Mouse (Mus musculus) heart, adult 2 months (tissue): Measurements from ENCODE around the gene Gm9964. TPM values are rescaled to one million over a fixed set of nuclear protein-coding genes. Genes with fewer than 3 reads are reported as not detected.
A peak's percentile ranks its signal among the peaks of the same experiment; 100 is the strongest.

Source experiments
- DNase-seq, 2 experiments: peaks; one replicate each; pipeline ENCODE4 v3.0.0; 2021
- H3K27ac ChIP-seq: fragments of 200-600 bp; 2 replicates; pipeline ENCODE4 v1.8.1; 2022
- H3K27me3 ChIP-seq: fragments of 200-500 bp; 2 replicates; pipeline ENCODE4 v1.6.1; 2012; ENCODE audit warnings: mild to moderate bottlenecking, low read length, inconsistent platforms, mixed read lengths; ENCODE audit not compliant: control insufficient read depth, insufficient read depth
- H3K36me3 ChIP-seq: fragments of 200-500 bp; 2 replicates; pipeline ENCODE4 v1.6.1; 2012; ENCODE audit warnings: low read length, inconsistent platforms; ENCODE audit not compliant: control insufficient read depth, insufficient read depth
- H3K4me1 ChIP-seq: fragments of 200-500 bp; 2 replicates; pipeline ENCODE4 v1.6.1; 2011; ENCODE audit warnings: low read length; ENCODE audit not compliant: control insufficient read depth, insufficient read depth
- H3K4me3 ChIP-seq: fragments of 200-600 bp; 2 replicates; pipeline ENCODE4 v1.8.1; 2022
- H3K79me2 ChIP-seq: fragments of 200-500 bp; replicated peaks from 2 replicates; pipeline ENCODE4 v1.6.1; 2012; ENCODE audit warnings: mild to moderate bottlenecking, inconsistent platforms, low read length, moderate library complexity, mixed read lengths; ENCODE audit not compliant: control insufficient read depth, insufficient read depth
- H3K9ac ChIP-seq: fragments of 200-500 bp; 2 replicates; pipeline ENCODE4 v1.6.1; 2012; ENCODE audit warnings: low read depth, mild to moderate bottlenecking, control low read depth, inconsistent platforms, low read length, mixed read lengths
- CTCF ChIP-seq: fragments of 200-600 bp; IDR thresholded peaks from 2 replicates; pipeline ENCODE4 v1.8.1; 2022; ENCODE audit warnings: antibody characterized with exemption, mild to moderate bottlenecking, moderate library complexity
- EP300 ChIP-seq: fragments of 200-500 bp; IDR thresholded peaks from 2 replicates; pipeline ENCODE4 v1.6.1; 2011; ENCODE audit warnings: low read depth, low read length, control low read depth; ENCODE audit not compliant: insufficient read depth
- POLR2A ChIP-seq: fragments of 200-500 bp; IDR thresholded peaks from 2 replicates; pipeline ENCODE4 v1.6.1; 2011; ENCODE audit warnings: mild to moderate bottlenecking, low read depth, low read length, control low read depth; ENCODE audit not compliant: insufficient read depth
- WGBS: fragments of 180-500 bp; shearing (Covaris S2); methylation state at CpG from one replicate; pipeline ENCODE4 v1.1.7; 2018; 5-methylcytosine and 5-hydroxymethylcytosine counted together
- intact Hi-C: fragments of 180-260 bp; cut with DNase I; formaldehyde crosslinking; loops from one replicate; pipeline ENCODE4 v1.15.1; 2025
- long read RNA-seq: library from polyadenylated mRNA; stranded (forward); transcript quantifications from one replicate; pipeline ENCODE4 v2.0.0, GENCODE M21; 2021
- polyA plus RNA-seq: library from polyadenylated mRNA; depleted of rRNA; stranded (reverse); fragments of >200 nt; gene quantifications from 2 replicates; pipeline ENCODE4 v1.2.3, GENCODE M21; 2012; rRNA removed
- total RNA-seq, 2 experiments: library from RNA; stranded (reverse); gene quantifications; 2 replicates each; pipeline ENCODE4 v1.2.3; 2021

Gene Gm9964
- under 1 TPM in 1 of 2 experiments, not detected in 1; 0.43 TPM for total RNA-seq
- polyA plus RNA-seq = not detected in 2 replicates
- long read RNA-seq = 0 reads

GRCm38 (mm10) chr11:79296856-79297491, at the start of gene Gm9964:
Gene Gm9964 (minus strand): TSS chr11:79296906.
- TF ChIP-seq EP300 = no peak
- TF ChIP-seq POLR2A = no peak
- TF ChIP-seq CTCF = no peak
- intact Hi-C loops = loop anchor here (1.0 to 5.0 kb wide), 3 partner anchors 72 to 330 kb away; no protein-coding TSS in a partner anchor
- H3K27ac ChIP-seq = no peak within 1 kb of the TSS
- 90% methylated on average over 5 of the region's 5 CpGs for WGBS
- no peak for DNase-seq
- H3K79me2 ChIP-seq = no peaks in the 10 kb centered on the region
- H3K27me3 ChIP-seq = no peaks in the 10 kb centered on the region
- H3K36me3 ChIP-seq = no peaks in the 10 kb centered on the region
- H3K9ac ChIP-seq = no peak within 1 kb of the TSS
- H3K4me1 ChIP-seq = no peaks in the 10 kb centered on the region
- H3K4me3 ChIP-seq = no peak within 1 kb of the TSS

- H3K27me3 ChIP-seq = no peaks in the 10 kb centered on the region
- intact Hi-C loops = loop anchor here (5.0 kb wide), 1 partner anchor 57 kb away; no protein-coding TSS in a partner anchor
- H3K36me3 ChIP-seq = 0 out of 2 replicates have a peak, but pooled peaks cover 2% of the 10 kb centered on the region
- H3K27ac ChIP-seq = peak overlapping the region; percentile 98
- peak overlapping the region; percentile 97 for H3K9ac ChIP-seq
- no peaks in the 10 kb centered on the region for H3K79me2 ChIP-seq
- TF ChIP-seq POLR2A (no peak), EP300 (no peak), CTCF (no peak)
- peaks cover 6% of the 10 kb centered on the region for H3K4me1 ChIP-seq
- H3K4me3 ChIP-seq = peak overlapping the region; percentile 80
- under 1% methylated on average over 54 of the region's 63 CpGs for WGBS
- peak; percentile 18 to 45 for DNase-seq
Observed at GRCm38 (mm10) chr11:79339808-79340781, 43.4 kb upstream of the Gm9964 start.

GRCm38 (mm10) chr11:79339234-79339807, 42.6 kb upstream of the Gm9964 start, which contains the start of gene Nf1:
Gene Nf1 (plus strand): TSS chr11:79339693.
- peak; percentile 94 to 95 for DNase-seq
- Histone ChIP-seq H3K4me1 (peaks cover 6% of the 10 kb centered on the region), H3K36me3 (0 out of 2 replicates have a peak, but pooled peaks cover 2% of the 10 kb centered on the region), H3K4me3 (peak within 1 kb of the TSS; percentile 80), H3K79me2 (no peaks in the 10 kb centered on the region), H3K9ac (peak within 1 kb of the TSS; percentile 97), H3K27ac (peak within 1 kb of the TSS; percentile 98), H3K27me3 (no peaks in the 10 kb centered on the region)
- WGBS = 2% methylated on average over 48 of the region's 49 CpGs
- TF ChIP-seq CTCF (no peak), POLR2A (peak; percentile 73), EP300 (0 out of 2 replicates have a peak, but pooled peaks have one; percentile 29)
- intact Hi-C loops = loop anchor here (5.0 kb wide), 1 partner anchor 58 kb away; no protein-coding TSS in a partner anchor

GRCm38 (mm10) chr11:79338621-79339020, 41.9 kb upstream of the Gm9964 start:
- DNase-seq = peak in 1 of 2 experiments; percentile 24
- 47% methylated on average over 4 of the region's 4 CpGs for WGBS

GRCm38 (mm10) chr11:79336722-79337267, 40.1 kb upstream of the Gm9964 start:
- Histone ChIP-seq H3K79me2 (no peaks in the 10 kb centered on the region), H3K9ac (no peak overlapping the region), H3K4me3 (no peak overlapping the region), H3K4me1 (peaks cover 6% of the 10 kb centered on the region), H3K27me3 (no peaks in the 10 kb centered on the region), H3K36me3 (0 out of 2 replicates have a peak, but pooled peaks cover 2% of the 10 kb centered on the region), H3K27ac (no peak overlapping the region)
- intact Hi-C loops = loop anchor here (5.0 kb wide), 1 partner anchor 61 kb away; no protein-coding TSS in a partner anchor
- DNase-seq = no peak
- no peak for TF ChIP-seq EP300
- TF ChIP-seq POLR2A = no peak
- peak; percentile 63 for TF ChIP-seq CTCF
- 94% methylated on average over 5 of the region's 5 CpGs for WGBS

More at GRCm38 (mm10) chr11:79338621-79339020, 41.9 kb upstream of the Gm9964 start:
- Histone ChIP-seq H3K4me1 (peaks cover 6% of the 10 kb centered on the region), H3K79me2 (no peaks in the 10 kb centered on the region), H3K36me3 (0 out of 2 replicates have a peak, but pooled peaks cover 2% of the 10 kb centered on the region), H3K27me3 (no peaks in the 10 kb centered on the region), H3K27ac (peak overlapping the region; percentile 98), H3K4me3 (peak overlapping the region; percentile 80), H3K9ac (peak overlapping the region; percentile 38)
- TF ChIP-seq CTCF = no peak
- no peak for TF ChIP-seq EP300
- TF ChIP-seq POLR2A = no peak
- intact Hi-C loops = loop anchor here (5.0 kb wide), 1 partner anchor 59 kb away; no protein-coding TSS in a partner anchor
